Comparison of ENCODE assay signal across 9 mouse cellular contexts in the genomic region with DNA sequence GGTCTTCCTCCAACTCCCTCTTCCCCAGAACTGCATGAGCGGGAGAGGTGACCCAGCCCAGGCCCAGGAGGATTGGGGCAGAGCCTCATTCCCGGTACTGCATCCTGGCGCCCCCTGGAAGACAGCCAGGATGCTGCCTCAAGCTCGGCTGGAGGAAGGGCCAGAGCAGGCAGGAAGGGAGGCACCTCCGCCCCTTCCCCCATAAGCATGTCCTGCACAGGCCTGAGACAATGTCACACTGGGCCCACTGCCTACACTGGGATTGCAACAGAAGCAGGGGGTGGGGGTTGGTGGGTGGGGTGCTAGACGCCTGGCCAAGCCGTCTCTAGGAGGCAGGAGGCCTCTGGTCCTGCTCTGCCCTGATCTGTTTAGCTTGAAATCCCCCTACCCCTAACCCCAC. TPM values are rescaled to one million over a fixed set of nuclear protein-coding genes. Genes with fewer than 3 reads are reported as not detected.
DNase-seq lines count a peak whose midpoint lies in the region; ATAC-seq and TF ChIP-seq lines count a peak whose summit lies in the region.
"Had no signal": no experiment of that assay in that cellular context is flagged by ENCODE, and none has a peak within 500 bp of the region (broad histone marks: within the 10 kb centered on the region; RNA-seq: fewer than 3 reads in every experiment).

No protein-coding gene starts in this region.

- peak; percentile 64 to 73 for DNase-seq in adrenal gland, adult (ENCODE audit: inconsistent age in 2 of 2, low spot score in 1 of 2)
- DNase-seq in adrenal gland, adult 8-10 months = no peak
- DNase-seq in embryonic facial prominence, embryonic 14.5 days (ENCODE audit: low spot score) = no peak
- DNase-seq in heart, postnatal 36 days = peak; percentile 78 to 83
- no peak for DNase-seq in stomach, postnatal 0 days (ENCODE audit: low spot score)
- no peak for DNase-seq in T-cell, adult 2 months (ENCODE audit: low spot score)
- DNase-seq in urinary bladder, postnatal 4 days (ENCODE audit: low spot score in 2 of 2) = no peak

- 16% methylated on average over 6 of the region's 7 CpGs for WGBS in embryonic facial prominence, embryonic 14.5 days
- WGBS in limb, embryonic 15.5 days = 22% methylated on average over 7 of the region's 7 CpGs
- 32% methylated on average over 7 of the region's 7 CpGs for WGBS in stomach, postnatal 0 days

- H3K27ac ChIP-seq in embryonic facial prominence, embryonic 14.5 days (replicated peaks; ENCODE audit: low read depth, low read length) = no peak overlapping the region; the same call in 1 of the 2 replicates
- H3K27ac ChIP-seq in limb, embryonic 15.5 days = peak overlapping the region; percentile 18; the same call in 1 of the 2 replicates
- H3K27ac ChIP-seq in stomach, postnatal 0 days (replicated peaks) = peak overlapping the region; percentile 61
- H3K27ac ChIP-seq: macrophage had no signal

- no peaks in the 10 kb centered on the region for H3K27me3 ChIP-seq in embryonic facial prominence, embryonic 14.5 days (replicated peaks; ENCODE audit: control insufficient read depth, insufficient read depth, low read length)
- peaks cover 17% of the 10 kb centered on the region for H3K27me3 ChIP-seq in limb, embryonic 15.5 days
- no peaks in the 10 kb centered on the region for H3K27me3 ChIP-seq in stomach, postnatal 0 days (ENCODE audit: control insufficient read depth, insufficient read depth, low read length)

- no peak for TF ChIP-seq EP300 in stomach, postnatal 0 days (optimal IDR thresholded peaks at IDR 0.05)

- 0 out of 2 replicates have a peak overlapping the region, but pooled peaks have one; percentile 3 for H3K9ac ChIP-seq in embryonic facial prominence, embryonic 14.5 days (ENCODE audit: low read depth, low read length)
- no peak overlapping the region for H3K9ac ChIP-seq in limb, embryonic 15.5 days
- H3K9ac ChIP-seq in stomach, postnatal 0 days (ENCODE audit: low read length) = no peak overlapping the region; the same call in 1 of the 2 replicates

- H3K4me2 ChIP-seq in embryonic facial prominence, embryonic 14.5 days (ENCODE audit: low read depth, low read length) = no peak overlapping the region
- H3K4me2 ChIP-seq in limb, embryonic 15.5 days = no peak overlapping the region
- H3K4me2 ChIP-seq in stomach, postnatal 0 days (replicated peaks; ENCODE audit: low read depth) = no peak overlapping the region

- no peak overlapping the region for H3K4me3 ChIP-seq in embryonic facial prominence, embryonic 14.5 days (ENCODE audit: low read depth, low read length)
- H3K4me3 ChIP-seq in limb, embryonic 15.5 days = no peak overlapping the region
- H3K4me3 ChIP-seq in stomach, postnatal 0 days (ENCODE audit: low read depth, low read length) = no peak overlapping the region

- no peaks in the 10 kb centered on the region for H3K36me3 ChIP-seq in embryonic facial prominence, embryonic 14.5 days (ENCODE audit: control insufficient read depth, insufficient read depth, low read length)
- no peaks in the 10 kb centered on the region for H3K36me3 ChIP-seq in limb, embryonic 15.5 days
- no peaks in the 10 kb centered on the region; the same call in 1 of the 2 replicates for H3K36me3 ChIP-seq in stomach, postnatal 0 days (ENCODE audit: control insufficient read depth, insufficient read depth, low read length)

- intact Hi-C loops in heart, postnatal 36 days (cut with DNase I) = loop anchor here (2.0 kb wide), 2 partner anchors 17 to 47 kb away; partner anchors contain the start of gene Card10

- peak; percentile 28; the same call in 1 of the 2 replicates for TF ChIP-seq CTCF in stomach, postnatal 0 days (IDR thresholded peaks at IDR 0.05; ENCODE audit: low read depth)

- ATAC-seq in embryonic facial prominence, embryonic 14.5 days (ENCODE audit: low read depth) = no peak
- peak; percentile 41; the same call in 1 of the 2 replicates for ATAC-seq in limb, embryonic 15.5 days (ENCODE audit: insufficient number of reproducible peaks, low FRiP score, low TSS enrichment, low read depth)
- ATAC-seq in stomach, postnatal 0 days (ENCODE audit: low FRiP score, low TSS enrichment) = peak; percentile 36; the same call in 1 of the 2 replicates

- H3K4me1 ChIP-seq in embryonic facial prominence, embryonic 14.5 days (ENCODE audit: control insufficient read depth, insufficient read depth, low read length) = no peaks in the 10 kb centered on the region
- peaks cover 24% of the 10 kb centered on the region for H3K4me1 ChIP-seq in limb, embryonic 15.5 days
- 0 out of 2 replicates have a peak, but pooled peaks cover 8% of the 10 kb centered on the region for H3K4me1 ChIP-seq in stomach, postnatal 0 days (replicated peaks; ENCODE audit: control insufficient read depth, insufficient read depth)

- H3K9me3 ChIP-seq in embryonic facial prominence, embryonic 14.5 days (ENCODE audit: control insufficient read depth, low read length) = no peaks in the 10 kb centered on the region
- no peaks in the 10 kb centered on the region for H3K9me3 ChIP-seq in limb, embryonic 15.5 days
- no peaks in the 10 kb centered on the region for H3K9me3 ChIP-seq in stomach, postnatal 0 days (ENCODE audit: control insufficient read depth, low read length)

RNA-seq across cellular contexts. Expression of gene Mfng, which starts 12.7 kb away (rescaled TPM):
- 10 to 100 TPM; 12.3 to 25.8 (median 20.7) TPM for total RNA-seq in adrenal gland, adult 8-10 months (2022)
- polyA plus RNA-seq in embryonic facial prominence, embryonic 14.5 days (2014; fragmentation: Nextera tagmentation; extraction: Ambion mirVana) = 13.6 and 13.7 TPM in 2 replicates
- total RNA-seq in heart, postnatal 36 days (2021) = 10 to 100 TPM; 11.2 to 11.8 TPM
- polyA plus RNA-seq in limb, embryonic 15.5 days (2015; fragmentation: Nextera tagmentation; extraction: Ambion mirVana) = 15.1 and 16.3 TPM in 2 replicates
- polyA plus RNA-seq in stomach, postnatal 0 days (2015; fragmentation: Nextera tagmentation; extraction: Ambion mirVana) = 5.6 and 7.2 TPM in 2 replicates

RNA-seq across cellular contexts. Expression of gene Card10, which starts 16.9 kb away (rescaled TPM):
- 10 to 100 TPM in 1 of 4 experiments, 1 to 10 TPM in 3; 6.6 to 10.0 (median 8.1) TPM for total RNA-seq in adrenal gland, adult 8-10 months (2022)
- 6.1 and 6.3 TPM in 2 replicates for polyA plus RNA-seq in embryonic facial prominence, embryonic 14.5 days (2014; fragmentation: Nextera tagmentation; extraction: Ambion mirVana)
- 10 to 100 TPM; 15.4 to 19.0 TPM for total RNA-seq in heart, postnatal 36 days (2021)
- 3.4 and 3.8 TPM in 2 replicates for polyA plus RNA-seq in limb, embryonic 15.5 days (2015; fragmentation: Nextera tagmentation; extraction: Ambion mirVana)
- polyA plus RNA-seq in stomach, postnatal 0 days (2015; fragmentation: Nextera tagmentation; extraction: Ambion mirVana) = 2.4 and 2.8 TPM in 2 replicates
- polyA plus RNA-seq: macrophage had no signal

RNA-seq across cellular contexts. Expression of gene Cdc42ep1, which starts 56.5 kb away (rescaled TPM):
- total RNA-seq in adrenal gland, adult 8-10 months (2022) = 10 to 100 TPM; 41.2 to 85.0 (median 65.8) TPM
- 30.8 and 36.1 TPM in 2 replicates for polyA plus RNA-seq in embryonic facial prominence, embryonic 14.5 days (2014; fragmentation: Nextera tagmentation; extraction: Ambion mirVana)
- total RNA-seq in heart, postnatal 36 days (2021) = 10 to 100 TPM; 37.6 to 47.6 TPM
- polyA plus RNA-seq in limb, embryonic 15.5 days (2015; fragmentation: Nextera tagmentation; extraction: Ambion mirVana) = 26.5 and 30.0 TPM in 2 replicates
- 37.7 and 45.4 TPM in 2 replicates for polyA plus RNA-seq in stomach, postnatal 0 days (2015; fragmentation: Nextera tagmentation; extraction: Ambion mirVana)
- polyA plus RNA-seq: macrophage had no signal

Comparison
In these comparisons a context has a peak if more than half of its experiments do, and no peak if none do; other contexts are left out.
1. DNase-seq: peak in adrenal gland, adult (2 of 2) and heart, postnatal 36 days (2 of 2); none in adrenal gland, adult 8-10 months (single experiment), embryonic facial prominence, embryonic 14.5 days (single experiment), stomach, postnatal 0 days (single experiment), T-cell, adult 2 months (single experiment) and urinary bladder, postnatal 4 days (0 of 2).